In genomic region chr17:12044222-12044621, GRCm38 (mm10) we compare ENCODE assay signal across 26 mouse cellular contexts.
A peak's percentile ranks its signal among the peaks of the same experiment; 100 is the strongest.
DNase-seq lines count a peak whose midpoint lies in the region; ATAC-seq and TF ChIP-seq lines count a peak whose summit lies in the region.
"Had no signal": no experiment of that assay in that cellular context is flagged by ENCODE, and none has a peak within 500 bp of the region (broad histone marks: within the 10 kb centered on the region; RNA-seq: fewer than 3 reads in every experiment).

No protein-coding gene starts in this region.

- TF ChIP-seq EP300 in ES-Bruce4 (IDR thresholded peaks at IDR 0.05; ENCODE audit: insufficient read depth, low read depth, low read length) = no peak

- peak overlapping the region; percentile 30; the same call in 1 of the 2 replicates for H3K4me2 ChIP-seq in kidney, embryonic 14.5 days (replicated peaks; ENCODE audit: low read depth, low read length)
- peak overlapping the region; percentile 5; the same call in 1 of the 2 replicates for H3K4me2 ChIP-seq in limb, embryonic 11.5 days (ENCODE audit: low read depth, severe bottlenecking)
- H3K4me2 ChIP-seq: liver, embryonic 12.5 days; midbrain, embryonic 12.5 days; neural tube, embryonic 13.5 days; stomach, embryonic 15.5 days had no signal

- H3K4me1 ChIP-seq in kidney, embryonic 14.5 days (ENCODE audit: control insufficient read depth, insufficient read depth, low read length) = 0 out of 2 replicates have a peak, but pooled peaks cover 8% of the 10 kb centered on the region
- peaks cover 1% of the 10 kb centered on the region for H3K4me1 ChIP-seq in ES-Bruce4 (ENCODE audit: control insufficient read depth, insufficient read depth, low read length)
- no peaks in the 10 kb centered on the region for H3K4me1 ChIP-seq in limb, embryonic 11.5 days (ENCODE audit: control insufficient read depth, insufficient read depth, low read length)
- H3K4me1 ChIP-seq: stomach, embryonic 15.5 days had no signal

- no peaks in the 10 kb centered on the region for H3K9me3 ChIP-seq in kidney, embryonic 14.5 days (ENCODE audit: control insufficient read depth, low read length)
- no peaks in the 10 kb centered on the region for H3K9me3 ChIP-seq in ES-Bruce4 (replicated peaks; ENCODE audit: control insufficient read depth, insufficient read depth, low read length, poor library complexity, severe bottlenecking)
- no peaks in the 10 kb centered on the region for H3K9me3 ChIP-seq in limb, embryonic 11.5 days (ENCODE audit: control insufficient read depth, low read length)
- H3K9me3 ChIP-seq: hindbrain, embryonic 12.5 days; liver, embryonic 12.5 days; midbrain, embryonic 12.5 days; neural tube, embryonic 13.5 days; stomach, embryonic 15.5 days had no signal

- H3K36me3 ChIP-seq in kidney, embryonic 14.5 days (ENCODE audit: control insufficient read depth, insufficient read depth, low read length) = no peaks in the 10 kb centered on the region
- H3K36me3 ChIP-seq in ES-Bruce4 (ENCODE audit: control insufficient read depth, insufficient read depth, low read length, poor library complexity, severe bottlenecking) = no peaks in the 10 kb centered on the region
- H3K36me3 ChIP-seq in limb, embryonic 11.5 days (ENCODE audit: control insufficient read depth, insufficient read depth, low read length) = no peaks in the 10 kb centered on the region
- H3K36me3 ChIP-seq: hindbrain, embryonic 12.5 days; liver, embryonic 12.5 days; midbrain, embryonic 12.5 days; neural tube, embryonic 13.5 days; stomach, embryonic 15.5 days had no signal

- no peak for TF ChIP-seq CTCF in ES-Bruce4 (IDR thresholded peaks at IDR 0.05; ENCODE audit: low read depth, low read length)

- DNase-seq in kidney, postnatal 25 days = no peak
- peak; percentile 74 for DNase-seq in R1 (ENCODE audit: low read depth, low spot score)
- DNase-seq in limb, embryonic 11.5 days (ENCODE audit: low spot score) = no peak
- no peak for DNase-seq in spleen, postnatal 36 days (ENCODE audit: low spot score in 2 of 2)
- no peak for DNase-seq in thymus, postnatal 4 days
- DNase-seq: adrenal gland, adult 2 months; adrenal gland, postnatal 36 days; cerebellum, adult 2 months; cerebellum, postnatal 14 days; gastrocnemius, postnatal 14 days; heart, adult 11 months; heart, postnatal 14 days; kidney, adult 9 months; layer of hippocampus, postnatal 36 days; liver, postnatal 0 days; lung, postnatal 36 days had no signal

- 64% methylated on average over 8 of the region's 8 CpGs for WGBS in kidney, embryonic 14.5 days
- WGBS in limb, embryonic 11.5 days = 59% methylated on average over 8 of the region's 8 CpGs

- H3K27me3 ChIP-seq in kidney, embryonic 14.5 days (ENCODE audit: control insufficient read depth, insufficient read depth, low read length) = no peaks in the 10 kb centered on the region
- H3K27me3 ChIP-seq in ES-Bruce4 (ENCODE audit: control insufficient read depth, insufficient read depth, low read length, poor library complexity, severe bottlenecking) = no peaks in the 10 kb centered on the region
- no peaks in the 10 kb centered on the region for H3K27me3 ChIP-seq in limb, embryonic 11.5 days (ENCODE audit: control insufficient read depth, insufficient read depth, low read length)
- H3K27me3 ChIP-seq: hindbrain, embryonic 12.5 days; neural tube, embryonic 13.5 days; stomach, embryonic 15.5 days had no signal

- no peak for ATAC-seq in kidney, embryonic 14.5 days (ENCODE audit: low FRiP score, low TSS enrichment)
- ATAC-seq in limb, embryonic 11.5 days (ENCODE audit: insufficient number of reproducible peaks, low FRiP score, low TSS enrichment, low read depth) = no peak
- ATAC-seq: activated CD4-positive, CD25-positive, alpha-beta regulatory T cell, adult 4 months; forebrain, embryonic 14.5 days; intestine, embryonic 16.5 days; liver, embryonic 12.5 days; liver, postnatal 0 days had no signal

- no peak overlapping the region for H3K9ac ChIP-seq in kidney, embryonic 14.5 days (ENCODE audit: low read depth, low read length)
- H3K9ac ChIP-seq in ES-Bruce4 (ENCODE audit: low read depth, poor library complexity, severe bottlenecking) = peak overlapping the region; percentile 84
- H3K9ac ChIP-seq in limb, embryonic 11.5 days (ENCODE audit: low read length) = no peak overlapping the region
- H3K9ac ChIP-seq: hindbrain, embryonic 12.5 days; liver, embryonic 12.5 days; liver, postnatal 0 days; midbrain, embryonic 12.5 days; neural tube, embryonic 13.5 days; stomach, embryonic 15.5 days had no signal

- no peak overlapping the region for H3K27ac ChIP-seq in kidney, embryonic 14.5 days (ENCODE audit: low read depth, low read length)
- H3K27ac ChIP-seq in ES-Bruce4 (ENCODE audit: insufficient read depth, low read length) = peak overlapping the region; percentile 90
- no peak overlapping the region for H3K27ac ChIP-seq in limb, embryonic 11.5 days (replicated peaks; ENCODE audit: low read depth, low read length)
- H3K27ac ChIP-seq: hindbrain, embryonic 12.5 days; liver, embryonic 12.5 days; midbrain, embryonic 12.5 days; neural tube, embryonic 13.5 days; stomach, embryonic 15.5 days had no signal

- no peak for TF ChIP-seq POLR2A in ES-Bruce4 (IDR thresholded peaks at IDR 0.05; ENCODE audit: insufficient read depth, low read length)

- H3K4me3 ChIP-seq in kidney, embryonic 14.5 days (ENCODE audit: low read length) = no peak overlapping the region
- peak overlapping the region; percentile 79 for H3K4me3 ChIP-seq in ES-Bruce4 (ENCODE audit: low read depth, low read length)
- H3K4me3 ChIP-seq in limb, embryonic 11.5 days (ENCODE audit: low read depth, low read length) = no peak overlapping the region
- H3K4me3 ChIP-seq: hindbrain, embryonic 12.5 days; liver, embryonic 12.5 days; midbrain, embryonic 12.5 days; neural tube, embryonic 13.5 days; stomach, embryonic 15.5 days had no signal
